Mouse (Mus musculus) kidney, adult 18-20 months (tissue): ENCODE results near the gene Krt27.
A peak's percentile ranks its signal among the peaks of the same experiment; 100 is the strongest.

ENCODE experiments used
- DNase-seq: peaks from one replicate; pipeline ENCODE4 v3.0.0; 2021

Krt27 gene

DNA sequence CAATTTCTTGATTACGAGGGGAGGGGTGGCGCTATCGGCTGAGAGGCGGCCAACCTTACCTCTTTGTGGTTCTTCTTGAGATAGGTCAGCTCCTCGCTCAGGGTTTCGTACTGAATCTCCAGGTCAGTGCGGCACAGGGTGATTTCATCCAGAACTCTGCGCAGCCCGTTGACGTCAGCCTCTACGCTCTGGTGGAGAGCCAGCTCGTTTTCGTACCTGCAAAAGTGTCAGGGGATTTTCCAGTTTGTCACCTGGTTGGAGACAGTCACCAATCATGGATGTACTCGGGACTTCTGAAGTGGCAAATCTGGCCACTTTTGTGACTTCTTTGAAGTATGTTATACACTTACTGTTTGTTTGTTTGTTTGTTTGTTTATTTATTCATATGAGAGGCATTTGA, 29.8 kb downstream of the Krt27 start:
- DNase-seq: no peak

GRCm38 (mm10) chr11:99319127-99319526, 31.8 kb downstream of the Krt27 start:
- no peak for DNase-seq

DNA sequence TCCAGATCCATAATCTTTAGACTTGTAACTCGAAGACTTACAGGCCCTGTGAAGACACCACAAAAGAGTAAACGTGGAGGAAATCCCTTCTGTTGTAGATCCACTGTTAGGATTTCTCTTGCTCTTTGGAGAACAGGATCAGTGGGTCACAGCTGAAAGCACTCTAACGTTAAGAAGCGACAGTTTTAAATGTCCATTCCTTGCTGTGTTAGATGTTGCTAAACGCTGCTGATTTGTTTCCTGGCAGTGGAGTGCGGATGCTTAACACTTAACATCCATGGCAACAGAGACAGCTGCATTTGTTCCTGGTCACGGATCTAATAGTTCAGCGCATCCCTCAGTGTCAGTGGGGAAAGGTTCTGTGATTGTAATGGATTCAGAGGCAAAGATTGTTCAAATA, 34.4 kb downstream of the Krt27 start:
- no peak for DNase-seq

GRCm38 (mm10) chr11:99314594-99314993, 36.3 kb downstream of the Krt27 start:
- no peak for DNase-seq

DNA sequence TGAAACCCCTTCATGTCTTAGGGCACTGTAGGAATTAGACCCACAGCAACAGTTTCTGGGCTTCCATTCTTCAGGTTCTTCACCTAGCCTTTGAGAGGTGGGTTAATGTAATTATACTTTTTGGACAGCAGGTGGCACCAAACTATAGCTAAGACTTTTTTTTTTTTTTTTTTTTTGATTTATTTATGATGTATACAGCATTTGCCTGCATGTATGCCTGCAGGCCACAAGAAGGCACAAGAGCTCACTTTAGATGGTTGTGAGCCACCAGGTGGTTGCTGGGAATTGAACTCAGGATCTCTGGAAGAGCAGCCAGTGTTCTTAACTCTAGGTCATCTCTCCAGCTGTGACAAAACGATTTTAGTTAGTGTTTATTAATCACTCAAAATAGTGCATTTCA, 40.0 kb downstream of the Krt27 start:
- DNase-seq: no peak

GRCm38 (mm10) chr11:99307579-99307978, 43.3 kb downstream of the Krt27 start:
- DNase-seq: peak; percentile 69
